ENCODE assay signal across 41 mouse cellular contexts in genomic region chr4:63605545-63605944, GRCm38 (mm10). TPM values are rescaled to one million over a fixed set of nuclear protein-coding genes. Genes with fewer than 3 reads are reported as not detected.
A peak's percentile ranks its signal among the peaks of the same experiment; 100 is the strongest.
DNase-seq lines count a peak whose midpoint lies in the region; ATAC-seq lines count a peak whose summit lies in the region.
"Had no signal": no experiment of that assay in that cellular context is flagged by ENCODE, and none has a peak within 500 bp of the region (broad histone marks: within the 10 kb centered on the region; RNA-seq: fewer than 3 reads in every experiment).

No protein-coding gene starts in this region.

- H3K9ac ChIP-seq in heart, embryonic 15.5 days = no peak overlapping the region
- no peak overlapping the region for H3K9ac ChIP-seq in intestine, embryonic 15.5 days
- no peak overlapping the region for H3K9ac ChIP-seq in kidney, embryonic 15.5 days
- H3K9ac ChIP-seq: embryonic facial prominence, embryonic 15.5 days; forebrain, embryonic 12.5 days; hindbrain, embryonic 14.5 days; liver, embryonic 12.5 days; midbrain, embryonic 13.5 days; stomach, embryonic 15.5 days had no signal

- peak; percentile 78 for ATAC-seq in heart, embryonic 15.5 days (replicated peaks; ENCODE audit: insufficient number of reproducible peaks, insufficient read depth, low FRiP score, low read depth)
- no peak for ATAC-seq in intestine, embryonic 15.5 days
- no peak for ATAC-seq in kidney, embryonic 15.5 days (replicated peaks; ENCODE audit: low FRiP score)
- ATAC-seq: liver, embryonic 12.5 days; midbrain, embryonic 13.5 days had no signal

- H3K36me3 ChIP-seq in heart, embryonic 10.5 days = no peaks in the 10 kb centered on the region
- no peaks in the 10 kb centered on the region for H3K36me3 ChIP-seq in heart, embryonic 15.5 days
- H3K36me3 ChIP-seq in intestine, embryonic 15.5 days = no peaks in the 10 kb centered on the region
- no peaks in the 10 kb centered on the region for H3K36me3 ChIP-seq in kidney, embryonic 15.5 days
- H3K36me3 ChIP-seq: embryonic facial prominence, embryonic 10.5 days; embryonic facial prominence, embryonic 15.5 days; forebrain, embryonic 12.5 days; liver, embryonic 12.5 days; midbrain, embryonic 13.5 days; stomach, embryonic 15.5 days had no signal

- H3K4me3 ChIP-seq in heart, embryonic 10.5 days = no peak overlapping the region
- no peak overlapping the region for H3K4me3 ChIP-seq in heart, embryonic 15.5 days
- H3K4me3 ChIP-seq in intestine, embryonic 15.5 days (replicated peaks) = no peak overlapping the region
- no peak overlapping the region for H3K4me3 ChIP-seq in kidney, embryonic 15.5 days (replicated peaks)
- H3K4me3 ChIP-seq: embryonic facial prominence, embryonic 10.5 days; embryonic facial prominence, embryonic 15.5 days; forebrain, embryonic 12.5 days; layer of hippocampus, adult 2 months; liver, embryonic 12.5 days; midbrain, embryonic 13.5 days; stomach, embryonic 15.5 days had no signal

- DNase-seq in heart, adult 18-20 months = peak; percentile 55 to 74
- DNase-seq in heart, postnatal 4 days = no peak
- DNase-seq in heart, embryonic 10.5 days (ENCODE audit: low spot score) = no peak
- DNase-seq in retina, embryonic 14.5 days (ENCODE audit: low spot score) = peak; percentile 5
- DNase-seq in adrenal gland, adult 18-20 months (ENCODE audit: low spot score in 2 of 2) = no peak
- DNase-seq: adrenal gland, adult 2 months; adrenal gland, postnatal 36 days; cerebellum, adult 18-20 months; cerebellum, postnatal 14 days; gastrocnemius, postnatal 14 days; kidney, adult 18-20 months; kidney, postnatal 36 days; left cerebral cortex, postnatal 4 days; lung, adult 18-20 months; lung, postnatal 10 days; right cerebral cortex, postnatal 25 days; thymus, adult 18-20 months; thymus, postnatal 36 days had no signal

- 54% methylated on average over 3 of the region's 3 CpGs for WGBS in heart, embryonic 10.5 days
- 41% methylated on average over 3 of the region's 3 CpGs for WGBS in heart, embryonic 15.5 days
- WGBS in intestine, embryonic 15.5 days = 88% methylated on average over 3 of the region's 3 CpGs
- WGBS in kidney, embryonic 15.5 days = 88% methylated on average over 3 of the region's 3 CpGs

- H3K4me1 ChIP-seq in heart, embryonic 10.5 days = peaks cover 11% of the 10 kb centered on the region; the same call in 1 of the 2 replicates
- peaks cover 7% of the 10 kb centered on the region; the same call in 1 of the 2 replicates for H3K4me1 ChIP-seq in heart, embryonic 15.5 days (replicated peaks)
- H3K4me1 ChIP-seq in intestine, embryonic 15.5 days (replicated peaks) = no peaks in the 10 kb centered on the region
- no peaks in the 10 kb centered on the region for H3K4me1 ChIP-seq in kidney, embryonic 15.5 days
- H3K4me1 ChIP-seq: embryonic facial prominence, embryonic 10.5 days; embryonic facial prominence, embryonic 15.5 days; forebrain, embryonic 12.5 days; liver, embryonic 12.5 days; midbrain, embryonic 13.5 days; stomach, embryonic 15.5 days had no signal

- H3K9me3 ChIP-seq in heart, embryonic 10.5 days = no peaks in the 10 kb centered on the region
- H3K9me3 ChIP-seq in heart, embryonic 15.5 days (replicated peaks) = no peaks in the 10 kb centered on the region
- H3K9me3 ChIP-seq in intestine, embryonic 15.5 days = no peaks in the 10 kb centered on the region
- H3K9me3 ChIP-seq in kidney, embryonic 15.5 days (replicated peaks) = no peaks in the 10 kb centered on the region
- H3K9me3 ChIP-seq: embryonic facial prominence, embryonic 10.5 days; embryonic facial prominence, embryonic 15.5 days; forebrain, embryonic 12.5 days; liver, embryonic 12.5 days; midbrain, embryonic 13.5 days; stomach, embryonic 15.5 days had no signal

- no peaks in the 10 kb centered on the region for H3K27me3 ChIP-seq in heart, embryonic 10.5 days (ENCODE audit: insufficient read depth, poor library complexity, severe bottlenecking)
- no peaks in the 10 kb centered on the region for H3K27me3 ChIP-seq in heart, embryonic 15.5 days
- H3K27me3 ChIP-seq in intestine, embryonic 15.5 days (replicated peaks) = no peaks in the 10 kb centered on the region
- H3K27me3 ChIP-seq in kidney, embryonic 15.5 days = no peaks in the 10 kb centered on the region
- H3K27me3 ChIP-seq: embryonic facial prominence, embryonic 15.5 days; forebrain, embryonic 12.5 days; liver, embryonic 12.5 days; midbrain, embryonic 13.5 days; stomach, embryonic 15.5 days had no signal

- no peak overlapping the region for H3K4me2 ChIP-seq in heart, embryonic 15.5 days
- no peak overlapping the region for H3K4me2 ChIP-seq in intestine, embryonic 15.5 days (replicated peaks)
- no peak overlapping the region for H3K4me2 ChIP-seq in kidney, embryonic 15.5 days
- H3K4me2 ChIP-seq: embryonic facial prominence, embryonic 15.5 days; forebrain, embryonic 12.5 days; hindbrain, embryonic 14.5 days; liver, embryonic 12.5 days; midbrain, embryonic 13.5 days; stomach, embryonic 15.5 days had no signal

- H3K27ac ChIP-seq in heart, embryonic 10.5 days = peak overlapping the region; percentile 11
- peak overlapping the region; percentile 66 for H3K27ac ChIP-seq in heart, embryonic 15.5 days
- H3K27ac ChIP-seq in intestine, embryonic 15.5 days = no peak overlapping the region
- no peak overlapping the region for H3K27ac ChIP-seq in kidney, embryonic 15.5 days
- H3K27ac ChIP-seq: embryonic facial prominence, embryonic 10.5 days; embryonic facial prominence, embryonic 15.5 days; forebrain, embryonic 12.5 days; hindbrain, embryonic 14.5 days; layer of hippocampus, adult 2 months; liver, embryonic 12.5 days; macrophage; midbrain, embryonic 13.5 days; stomach, embryonic 15.5 days had no signal

RNA-seq across cellular contexts. Expression of gene Gm11213, which starts 0.5 kb away (rescaled TPM):
- not detected for total RNA-seq in heart, adult 18-20 months (2021)
- total RNA-seq in heart, postnatal 4 days (2021) = not detected
- not detected in 2 replicates for polyA plus RNA-seq in heart, embryonic 10.5 days (2016; fragmentation: Nextera tagmentation; extraction: Ambion mirVana)
- not detected in 2 replicates for polyA plus RNA-seq in heart, embryonic 15.5 days (2015; fragmentation: Nextera tagmentation; extraction: Ambion mirVana)
- not detected in 2 replicates for polyA plus RNA-seq in intestine, embryonic 15.5 days (2015; fragmentation: Nextera tagmentation; extraction: Ambion mirVana)
- polyA plus RNA-seq in kidney, embryonic 15.5 days (2015; fragmentation: Nextera tagmentation; extraction: Ambion mirVana) = not detected in 2 replicates
- total RNA-seq in adrenal gland, adult 18-20 months (2021) = not detected
- total RNA-seq: adrenal gland, adult 2 months; adrenal gland, postnatal 36 days; gastrocnemius, postnatal 14 days; hematopoietic stem cell, adult 5-6 weeks; layer of hippocampus, adult 2 months; layer of hippocampus, postnatal 25 days; left cerebral cortex, adult 8-10 months; left cerebral cortex, postnatal 4 days; megakaryocyte-erythroid progenitor cell, adult 5-6 weeks; MEL; monocyte, adult 5-6 weeks had no signal
- polyA plus RNA-seq: adrenal gland, adult 2 months; brain, embryonic 14.5 days; cortical plate, adult 2 months; embryonic facial prominence, embryonic 10.5 days; embryonic facial prominence, embryonic 15.5 days; forebrain, embryonic 12.5 days; hindbrain, embryonic 14.5 days; kidney, embryonic 16.5 days; limb, embryonic 14.5 days; liver, embryonic 12.5 days; macrophage; midbrain, embryonic 13.5 days; neural tube, embryonic 14.5 days; stomach, embryonic 15.5 days had no signal

RNA-seq across cellular contexts. Expression of gene Tex48, which starts 16.7 kb away (rescaled TPM):
- total RNA-seq in heart, adult 18-20 months (2021) = not detected
- not detected for total RNA-seq in heart, postnatal 4 days (2021)
- polyA plus RNA-seq in heart, embryonic 10.5 days (2016; fragmentation: Nextera tagmentation; extraction: Ambion mirVana) = not detected in 2 replicates
- polyA plus RNA-seq in heart, embryonic 15.5 days (2015; fragmentation: Nextera tagmentation; extraction: Ambion mirVana) = not detected in 2 replicates
- polyA plus RNA-seq in intestine, embryonic 15.5 days (2015; fragmentation: Nextera tagmentation; extraction: Ambion mirVana) = not detected in 2 replicates
- polyA plus RNA-seq in kidney, embryonic 15.5 days (2015; fragmentation: Nextera tagmentation; extraction: Ambion mirVana) = not detected in 2 replicates
- total RNA-seq in adrenal gland, adult 18-20 months (2021) = not detected
- total RNA-seq: adrenal gland, adult 2 months; adrenal gland, postnatal 36 days; gastrocnemius, postnatal 14 days; hematopoietic stem cell, adult 5-6 weeks; layer of hippocampus, adult 2 months; layer of hippocampus, postnatal 25 days; left cerebral cortex, adult 8-10 months; left cerebral cortex, postnatal 4 days; megakaryocyte-erythroid progenitor cell, adult 5-6 weeks; MEL; monocyte, adult 5-6 weeks had no signal
- polyA plus RNA-seq: adrenal gland, adult 2 months; brain, embryonic 14.5 days; cortical plate, adult 2 months; embryonic facial prominence, embryonic 10.5 days; embryonic facial prominence, embryonic 15.5 days; forebrain, embryonic 12.5 days; hindbrain, embryonic 14.5 days; kidney, embryonic 16.5 days; limb, embryonic 14.5 days; liver, embryonic 12.5 days; macrophage; midbrain, embryonic 13.5 days; neural tube, embryonic 14.5 days; stomach, embryonic 15.5 days had no signal

RNA-seq across cellular contexts. Expression of gene Tmem268, which starts 47.0 kb away (rescaled TPM):
- 10 to 100 TPM; 13.8 to 14.5 TPM for total RNA-seq in heart, adult 18-20 months (2021)
- total RNA-seq in heart, postnatal 4 days (2021) = 1 to 10 TPM; 4.3 to 4.9 TPM
- polyA plus RNA-seq in heart, embryonic 10.5 days (2016; fragmentation: Nextera tagmentation; extraction: Ambion mirVana) = 7.9 and 9.3 TPM in 2 replicates
- polyA plus RNA-seq in heart, embryonic 15.5 days (2015; fragmentation: Nextera tagmentation; extraction: Ambion mirVana) = 4.4 and 5.6 TPM in 2 replicates
- polyA plus RNA-seq in intestine, embryonic 15.5 days (2015; fragmentation: Nextera tagmentation; extraction: Ambion mirVana) = 12.8 and 14.0 TPM in 2 replicates
- 5.9 and 7.8 TPM in 2 replicates for polyA plus RNA-seq in kidney, embryonic 15.5 days (2015; fragmentation: Nextera tagmentation; extraction: Ambion mirVana)
- 10 to 100 TPM in 1 of 2 experiments, 1 to 10 TPM in 1; 8.9 to 14.8 TPM for total RNA-seq in adrenal gland, adult 18-20 months (2021)

RNA-seq across cellular contexts. Expression of gene Gm11214, which starts 57.6 kb away (rescaled TPM):
- total RNA-seq in heart, adult 18-20 months (2021) = not detected
- total RNA-seq in heart, postnatal 4 days (2021) = not detected
- polyA plus RNA-seq in heart, embryonic 10.5 days (2016; fragmentation: Nextera tagmentation; extraction: Ambion mirVana) = not detected in 2 replicates
- not detected in 2 replicates for polyA plus RNA-seq in heart, embryonic 15.5 days (2015; fragmentation: Nextera tagmentation; extraction: Ambion mirVana)
- polyA plus RNA-seq in intestine, embryonic 15.5 days (2015; fragmentation: Nextera tagmentation; extraction: Ambion mirVana) = not detected in 2 replicates
- not detected in 2 replicates for polyA plus RNA-seq in kidney, embryonic 15.5 days (2015; fragmentation: Nextera tagmentation; extraction: Ambion mirVana)
- not detected for total RNA-seq in adrenal gland, adult 18-20 months (2021)
- total RNA-seq: adrenal gland, adult 2 months; adrenal gland, postnatal 36 days; gastrocnemius, postnatal 14 days; hematopoietic stem cell, adult 5-6 weeks; layer of hippocampus, adult 2 months; layer of hippocampus, postnatal 25 days; left cerebral cortex, adult 8-10 months; left cerebral cortex, postnatal 4 days; megakaryocyte-erythroid progenitor cell, adult 5-6 weeks; MEL; monocyte, adult 5-6 weeks had no signal
- polyA plus RNA-seq: adrenal gland, adult 2 months; brain, embryonic 14.5 days; cortical plate, adult 2 months; embryonic facial prominence, embryonic 10.5 days; embryonic facial prominence, embryonic 15.5 days; forebrain, embryonic 12.5 days; hindbrain, embryonic 14.5 days; kidney, embryonic 16.5 days; limb, embryonic 14.5 days; liver, embryonic 12.5 days; macrophage; midbrain, embryonic 13.5 days; neural tube, embryonic 14.5 days; stomach, embryonic 15.5 days had no signal

Comparison
In these comparisons a context has a peak if more than half of its experiments do, and no peak if none do; other contexts are left out.
1. DNase-seq: peak in heart, adult 18-20 months (2 of 2) and retina, embryonic 14.5 days (single experiment); none in heart, postnatal 4 days (single experiment), heart, embryonic 10.5 days (single experiment) and adrenal gland, adult 18-20 months (0 of 2).
2. H3K27ac ChIP-seq: peak in heart, embryonic 10.5 days (single experiment) and heart, embryonic 15.5 days (single experiment); none in intestine, embryonic 15.5 days (single experiment) and kidney, embryonic 15.5 days (single experiment).